Mouse (Mus musculus): Measurements from ENCODE around the gene Pcnp. TPM values are rescaled to one million over a fixed set of nuclear protein-coding genes. Genes with fewer than 3 reads are reported as not detected.
"Not testable (repeated sequence)": the region's sequence is repeated elsewhere in the genome, so short reads cannot be mapped to it uniquely, and the experiment has no call there.

Gene Pcnp
- polyA plus RNA-seq, 1 experiment from 2014 or later: 248 TPM

DNA sequence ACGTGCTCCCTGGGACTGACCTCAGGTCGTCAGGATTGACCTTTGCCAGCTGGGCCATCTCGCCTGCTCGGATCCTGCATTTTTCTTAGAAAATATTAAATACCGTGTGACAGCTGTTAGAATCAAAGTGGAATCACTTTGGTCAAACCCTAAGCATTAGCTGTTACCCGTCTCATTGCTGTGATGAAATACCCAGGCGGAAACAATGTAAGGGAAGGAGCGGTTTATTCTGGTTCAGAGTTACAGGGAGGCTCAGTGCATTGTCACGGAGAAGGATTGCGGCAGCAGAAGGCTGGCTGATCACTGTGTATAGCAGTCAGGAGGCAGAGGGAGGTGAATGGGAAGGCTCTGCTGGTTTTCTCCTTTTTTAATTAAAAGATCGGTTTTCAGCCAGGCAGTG, 33.4 kb upstream of the Pcnp start:
- H3K27ac ChIP-seq (replicated peaks): no peak overlapping the region
- H3K9me3 ChIP-seq: no peaks in the 10 kb centered on the region
- no peaks in the 10 kb centered on the region for H3K4me1 ChIP-seq
- 74% methylated on average over 11 of the region's 11 CpGs for WGBS
- no peak for ATAC-seq (replicated peaks)
- no peaks in the 10 kb centered on the region for H3K27me3 ChIP-seq
- H3K9ac ChIP-seq (replicated peaks): no peak overlapping the region
- no peaks in the 10 kb centered on the region for H3K36me3 ChIP-seq
- no peak overlapping the region for H3K4me3 ChIP-seq
- H3K4me2 ChIP-seq (replicated peaks): no peak overlapping the region

GRCm38 (mm10) chr16:56061995-56062594, 32.6 kb upstream of the Pcnp start:
- Histone ChIP-seq H3K27me3 (no peaks in the 10 kb centered on the region), H3K4me1 (no peaks in the 10 kb centered on the region), H3K27ac (replicated peaks) (no peak overlapping the region), H3K4me2 (replicated peaks) (no peak overlapping the region), H3K4me3 (no peak overlapping the region), H3K36me3 (no peaks in the 10 kb centered on the region), H3K9me3 (no peaks in the 10 kb centered on the region), H3K9ac (replicated peaks) (no peak overlapping the region)
- no peak for ATAC-seq (replicated peaks)
- WGBS: 79% methylated on average over 7 of the region's 7 CpGs

DNA sequence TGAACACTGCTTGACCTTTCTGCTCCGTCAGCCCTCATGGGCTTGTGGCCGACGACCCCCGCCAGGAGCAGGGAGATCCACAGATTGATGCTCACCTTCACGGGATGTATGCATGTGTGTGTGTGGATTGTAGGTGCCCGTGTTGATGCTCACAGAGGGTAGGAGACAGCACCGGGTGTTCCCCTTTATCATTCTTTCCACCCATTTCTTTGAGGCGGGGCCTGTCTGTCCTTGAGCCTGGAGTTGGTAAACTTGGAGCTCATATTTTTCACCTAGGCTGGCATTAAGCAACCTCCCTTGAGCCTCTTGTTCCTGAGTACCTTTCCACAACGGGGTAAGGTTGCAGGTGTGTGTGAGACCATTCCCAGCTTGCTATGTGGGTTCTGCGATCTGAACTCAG, 28.6 kb upstream of the Pcnp start:
- peak; percentile 41; the same call in 1 of the 2 replicates for ATAC-seq (replicated peaks)
- peak overlapping the region; percentile 67 for H3K27ac ChIP-seq (replicated peaks)
- no peaks in the 10 kb centered on the region for H3K36me3 ChIP-seq
- WGBS: 75% methylated on average over 10 of the region's 10 CpGs
- H3K9me3 ChIP-seq: no peaks in the 10 kb centered on the region
- H3K4me3 ChIP-seq: no peak overlapping the region
- H3K4me1 ChIP-seq: no peaks in the 10 kb centered on the region
- H3K27me3 ChIP-seq: no peaks in the 10 kb centered on the region
- H3K9ac ChIP-seq (replicated peaks): no peak overlapping the region
- H3K4me2 ChIP-seq (replicated peaks): 0 out of 2 replicates have a peak overlapping the region, but pooled peaks have one; percentile 9

DNA sequence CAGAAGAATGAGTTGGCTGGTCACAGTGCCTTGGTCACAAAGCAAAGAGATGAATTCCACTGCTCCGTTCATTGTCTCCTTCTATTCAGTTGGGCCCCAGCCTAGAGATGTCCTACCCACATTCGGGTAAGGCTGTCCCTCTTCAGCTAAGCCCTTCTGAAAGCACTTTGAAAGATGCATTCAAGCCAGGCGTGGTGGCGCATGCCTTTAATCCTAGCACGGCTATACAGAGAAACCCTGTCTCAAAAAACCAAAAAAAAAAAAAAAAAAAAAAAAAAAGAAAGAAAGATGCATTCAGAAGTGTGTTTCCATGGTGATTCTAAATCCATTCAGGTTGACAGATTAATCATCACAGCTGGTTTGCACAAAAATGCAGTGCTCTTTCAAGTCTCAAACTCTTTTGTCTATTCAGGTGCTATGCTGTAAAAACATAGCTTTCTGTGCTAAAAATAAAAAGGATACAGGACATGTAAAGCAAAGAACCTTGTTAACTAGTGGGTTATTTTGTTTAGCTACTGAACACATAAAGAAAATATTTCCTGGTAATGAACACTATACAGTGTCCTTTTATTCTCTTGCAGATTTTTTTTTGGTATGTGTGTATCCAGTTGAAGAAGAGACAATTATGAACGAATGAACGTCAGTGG, 27.5 kb upstream of the Pcnp start:
- Histone ChIP-seq H3K27ac (replicated peaks) (peak overlapping the region; percentile 72), H3K4me2 (replicated peaks) (no peak overlapping the region), H3K9me3 (no peaks in the 10 kb centered on the region), H3K9ac (replicated peaks) (no peak overlapping the region), H3K36me3 (no peaks in the 10 kb centered on the region), H3K4me3 (no peak overlapping the region), H3K27me3 (no peaks in the 10 kb centered on the region), H3K4me1 (no peaks in the 10 kb centered on the region)
- ATAC-seq (replicated peaks): peak; percentile 84
- WGBS: 2% methylated on average over 7 of the region's 7 CpGs

DNA sequence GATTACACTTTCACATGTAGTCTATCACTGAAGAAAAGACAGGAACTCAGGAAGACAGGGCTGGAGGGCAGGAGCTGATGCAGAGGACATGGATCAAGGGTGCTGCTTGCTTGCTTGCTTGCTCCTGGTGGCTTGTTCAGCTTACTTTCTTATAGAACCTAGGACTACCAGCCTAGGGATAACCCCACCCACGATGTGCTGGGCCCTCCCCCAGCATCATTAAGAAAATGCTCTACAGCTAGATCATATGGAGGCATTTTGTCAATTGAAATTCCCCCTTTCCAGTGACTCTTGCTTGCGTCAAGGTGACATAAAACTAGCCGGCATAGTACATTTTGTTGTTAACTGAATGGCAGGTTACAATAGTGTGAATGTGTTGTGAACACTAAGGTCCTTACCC, 26.4 kb upstream of the Pcnp start:
- H3K9ac ChIP-seq (replicated peaks): no peak overlapping the region
- no peak for ATAC-seq (replicated peaks)
- no peaks in the 10 kb centered on the region for H3K27me3 ChIP-seq
- no peak overlapping the region for H3K4me2 ChIP-seq (replicated peaks)
- H3K4me3 ChIP-seq: no peak overlapping the region
- H3K4me1 ChIP-seq: no peaks in the 10 kb centered on the region
- H3K27ac ChIP-seq (replicated peaks): no peak overlapping the region
- no peaks in the 10 kb centered on the region for H3K36me3 ChIP-seq
- no peaks in the 10 kb centered on the region for H3K9me3 ChIP-seq
- 78% methylated on average over 3 of the region's 3 CpGs for WGBS

DNA sequence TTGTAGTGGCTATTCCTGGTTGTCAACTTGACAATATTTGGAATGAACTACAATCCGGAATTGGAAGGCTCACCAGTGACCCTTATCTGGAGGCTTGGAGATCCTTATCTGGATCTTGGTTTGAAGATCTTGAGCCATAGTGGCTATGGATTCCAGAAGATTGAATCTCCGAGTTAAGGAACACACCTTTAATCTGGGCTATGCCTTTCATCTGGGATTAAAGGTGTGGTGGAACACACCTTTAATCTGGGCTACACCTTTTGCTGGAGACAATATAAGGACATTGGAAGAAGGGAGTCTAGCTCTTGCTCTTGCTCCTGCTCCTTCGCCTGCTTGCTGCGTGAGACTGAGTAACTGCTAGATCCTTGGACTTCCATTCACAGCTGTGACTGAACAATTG, 18.5 kb upstream of the Pcnp start, which contains the start of gene Senp7:
Senp7 (plus strand) TSS at position 301 of the 400 bp plus-strand sequence.
- H3K36me3 ChIP-seq; H3K4me1 ChIP-seq; H3K27ac ChIP-seq (replicated peaks); H3K9ac ChIP-seq (replicated peaks); H3K27me3 ChIP-seq; ATAC-seq (replicated peaks); H3K9me3 ChIP-seq: not testable (repeated sequence)
- WGBS: no CpG with 5 or more reads among the region's 4 CpGs
- Histone ChIP-seq H3K4me3 (0 out of 2 replicates have a peak within 1 kb of the TSS, but pooled peaks have one; percentile 9), H3K4me2 (replicated peaks) (peak within 1 kb of the TSS; percentile 25)

GRCm38 (mm10) chr16:56038090-56038489, 8.6 kb upstream of the Pcnp start:
- H3K4me1 ChIP-seq: peaks cover 23% of the 10 kb centered on the region
- peak overlapping the region; percentile 55 for H3K4me2 ChIP-seq (replicated peaks)
- H3K36me3 ChIP-seq: peaks cover 15% of the 10 kb centered on the region
- no peaks in the 10 kb centered on the region for H3K9me3 ChIP-seq
- 29% methylated on average over 8 of the region's 8 CpGs for WGBS
- peak overlapping the region; percentile 92 for H3K27ac ChIP-seq (replicated peaks)
- peak overlapping the region; percentile 95 for H3K4me3 ChIP-seq
- H3K9ac ChIP-seq (replicated peaks): peak overlapping the region; percentile 88
- no peaks in the 10 kb centered on the region for H3K27me3 ChIP-seq
- peak; percentile 60 for ATAC-seq (replicated peaks)

GRCm38 (mm10) chr16:56037138-56038010, 7.8 kb upstream of the Pcnp start, which contains the start of gene Trmt10c:
Gene Trmt10c, minus strand, starts transcription at chr16:56037819.
- Histone ChIP-seq H3K9me3 (no peaks in the 10 kb centered on the region), H3K27ac (replicated peaks) (peak within 1 kb of the TSS; percentile 92), H3K9ac (replicated peaks) (peak within 1 kb of the TSS; percentile 88), H3K36me3 (peaks cover 20% of the 10 kb centered on the region), H3K4me3 (peak within 1 kb of the TSS; percentile 95), H3K27me3 (no peaks in the 10 kb centered on the region), H3K4me2 (replicated peaks) (peak within 1 kb of the TSS; percentile 55), H3K4me1 (peaks cover 23% of the 10 kb centered on the region)
- under 1% methylated on average over 61 of the region's 63 CpGs for WGBS
- ATAC-seq (replicated peaks): peak; percentile 99

DNA sequence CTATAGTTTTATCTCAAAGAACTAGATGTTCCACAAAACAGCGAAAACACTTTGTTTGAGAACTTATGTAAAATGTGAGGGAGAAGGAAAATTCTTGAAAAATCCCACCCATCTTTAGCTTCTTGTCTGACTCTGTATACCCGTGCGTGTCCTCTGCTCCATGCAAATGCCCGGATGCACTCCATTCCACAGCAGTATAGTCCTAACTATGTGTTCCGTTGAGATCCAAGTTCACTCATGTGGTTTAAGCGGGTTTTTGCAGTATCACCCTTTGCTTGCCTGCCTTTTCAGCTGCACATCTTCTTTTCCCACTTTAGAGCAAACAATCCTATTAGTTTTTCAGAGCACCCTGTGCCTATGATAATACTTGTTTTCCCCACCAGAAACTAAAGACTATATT, 7.0 kb upstream of the Pcnp start:
- ATAC-seq (replicated peaks): no peak

GRCm38 (mm10) chr16:56034566-56034965, 5.0 kb upstream of the Pcnp start:
- peaks cover 31% of the 10 kb centered on the region for H3K4me1 ChIP-seq
- 97% methylated on average over 6 of the region's 6 CpGs for WGBS
- no peak overlapping the region for H3K4me2 ChIP-seq (replicated peaks)
- H3K9me3 ChIP-seq: no peaks in the 10 kb centered on the region
- no peak overlapping the region for H3K27ac ChIP-seq (replicated peaks)
- no peak for ATAC-seq (replicated peaks)
- H3K4me3 ChIP-seq: no peak overlapping the region
- H3K9ac ChIP-seq (replicated peaks): no peak overlapping the region
- H3K36me3 ChIP-seq: peaks cover 22% of the 10 kb centered on the region
- no peaks in the 10 kb centered on the region for H3K27me3 ChIP-seq

More for the DNA sequence above, 7.0 kb upstream of the Pcnp start:
- peaks cover 23% of the 10 kb centered on the region for H3K4me1 ChIP-seq
- WGBS: 69% methylated on average over 6 of the region's 6 CpGs
- H3K27ac ChIP-seq (replicated peaks): no peak overlapping the region
- H3K27me3 ChIP-seq: no peaks in the 10 kb centered on the region
- peak overlapping the region; percentile 88 for H3K9ac ChIP-seq (replicated peaks)
- H3K4me3 ChIP-seq: peak overlapping the region; percentile 95
- H3K36me3 ChIP-seq: peaks cover 22% of the 10 kb centered on the region
- H3K9me3 ChIP-seq: no peaks in the 10 kb centered on the region
- peak overlapping the region; percentile 55 for H3K4me2 ChIP-seq (replicated peaks)

DNA sequence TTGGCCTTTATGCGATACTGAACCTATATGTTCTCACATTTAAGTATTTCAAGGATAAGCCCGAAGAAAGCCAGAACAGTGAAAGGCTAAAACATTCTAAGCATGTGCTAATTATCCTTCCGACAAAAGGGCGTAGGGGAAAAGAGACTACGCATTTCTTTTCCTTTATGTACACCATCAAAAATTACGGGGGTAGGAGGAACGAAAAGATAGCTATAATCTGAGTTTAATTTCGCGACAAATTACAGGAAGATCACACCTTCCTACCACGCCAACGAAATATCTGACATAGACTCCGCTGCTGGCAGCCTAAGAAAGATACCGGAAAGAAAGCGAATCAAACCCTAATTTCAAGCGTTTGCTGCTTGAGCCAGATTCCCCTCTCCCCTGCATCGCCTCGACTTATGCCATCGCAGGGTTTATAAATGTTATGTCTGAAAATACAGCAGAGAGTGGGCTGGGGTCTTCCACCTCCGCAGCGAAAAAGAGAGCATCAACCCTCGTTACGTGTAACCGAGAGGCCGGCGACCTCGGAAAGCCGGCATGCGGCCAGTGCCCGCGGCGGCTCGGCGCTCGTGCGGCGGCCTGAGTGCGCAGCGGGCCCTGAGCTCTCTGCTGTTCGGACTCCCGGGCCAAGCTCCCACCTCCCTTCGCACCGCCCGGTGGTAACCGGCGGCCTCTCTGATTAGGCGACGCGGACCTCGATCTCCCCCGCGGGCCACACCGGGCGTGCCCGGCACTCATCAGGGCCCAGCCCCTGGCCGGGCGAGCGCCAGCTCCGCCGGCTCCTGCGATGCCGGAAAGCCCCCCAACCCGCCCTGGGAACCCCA, 602 bp downstream of the Pcnp start:
- peak overlapping the region; percentile 75 for H3K9ac ChIP-seq (replicated peaks)
- H3K27me3 ChIP-seq: no peaks in the 10 kb centered on the region
- H3K27ac ChIP-seq (replicated peaks): peak overlapping the region; percentile 88
- H3K9me3 ChIP-seq: no peaks in the 10 kb centered on the region
- H3K36me3 ChIP-seq: peaks cover 19% of the 10 kb centered on the region
- WGBS: under 1% methylated on average over 62 of the region's 62 CpGs
- peak overlapping the region; percentile 71 for H3K4me2 ChIP-seq (replicated peaks)
- ATAC-seq (replicated peaks): peak; percentile 90
- peak overlapping the region; percentile 63 for H3K4me3 ChIP-seq
- H3K4me1 ChIP-seq: peaks cover 34% of the 10 kb centered on the region

Data from forebrain, embryonic 15.5 days (tissue).